Mouse (Mus musculus) bone marrow macrophage, adult 2 months (primary cell): ENCODE measurements around the gene Brsk1.

Experiments
- CTCF ChIP-seq: IDR thresholded peaks from 2 replicates; pipeline ENCODE4 v1.5.1; 2012; ENCODE audit warnings: low read depth, mild to moderate bottlenecking, low read length, moderate library complexity
- POLR2A ChIP-seq: IDR thresholded peaks from 2 replicates; pipeline ENCODE4 v1.6.1; 2012; ENCODE audit warnings: mild to moderate bottlenecking, low read depth, low read length, borderline replicate concordance

DNA sequence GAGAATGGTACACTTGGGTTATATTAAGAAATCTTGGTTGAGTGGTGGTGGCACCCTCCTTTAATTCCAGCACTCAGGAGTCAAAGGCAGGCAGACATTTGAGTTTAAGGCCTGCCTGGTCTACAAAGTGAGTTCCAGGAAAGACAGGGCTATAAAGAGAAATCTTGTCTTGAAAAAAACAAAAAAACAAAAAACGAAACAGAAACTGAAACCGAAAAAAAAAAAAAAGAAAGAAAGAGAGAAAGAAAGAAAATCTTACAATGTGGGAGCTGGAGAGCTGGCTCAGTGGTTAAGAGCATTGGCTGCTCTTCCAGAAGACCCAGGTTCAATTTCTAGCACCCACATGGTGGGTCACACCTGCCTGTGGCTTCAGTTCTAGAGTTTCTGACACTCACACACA lies 26.7 kb upstream of the Brsk1 start:
- TF ChIP-seq POLR2A, result no peak
- TF ChIP-seq CTCF, result no peak
